Mouse (Mus musculus): Measurements from ENCODE around the gene Pck1. TPM values are rescaled to one million over a fixed set of nuclear protein-coding genes. Genes with fewer than 3 reads are reported as not detected.

The Pck1 gene
- polyA plus RNA-seq, 1 experiment from 2014 or later, result 703 TPM

- Histone ChIP-seq H3K9me3 (ENCODE audit: low read length) (no peaks in the 10 kb centered on the region), H3K4me1 (ENCODE audit: insufficient read depth) (no peaks in the 10 kb centered on the region), H3K36me3 (replicated peaks; ENCODE audit: insufficient read depth, low read length) (no peaks in the 10 kb centered on the region), H3K27ac (ENCODE audit: low read depth) (no peak overlapping the region), H3K4me2 (ENCODE audit: low read depth, low read length) (no peak overlapping the region), H3K4me3 (ENCODE audit: low read depth, low read length) (no peak overlapping the region), H3K9ac (replicated peaks) (no peak overlapping the region), H3K27me3 (ENCODE audit: insufficient read depth, low read length) (peaks cover 17% of the 10 kb centered on the region)
- peak; percentile 11 for DNase-seq
- TF ChIP-seq EP300 (IDR thresholded peaks at IDR 0.05; ENCODE audit: low read depth) (no peak), CTCF (IDR thresholded peaks at IDR 0.05; ENCODE audit: low read depth) (no peak)
- ATAC-seq, result no peak
- 77% methylated on average over 10 of the region's 10 CpGs for WGBS (ENCODE audit: insufficient replicate concordance)
Measured at GRCm38 (mm10) chr2:173183311-173183710, 30.5 kb downstream of the Pck1 start.

GRCm38 (mm10) chr2:173183836-173184460, 31.1 kb downstream of the Pck1 start:
- no peaks in the 10 kb centered on the region for H3K36me3 ChIP-seq (replicated peaks; ENCODE audit: insufficient read depth, low read length)
- H3K9me3 ChIP-seq (ENCODE audit: low read length), result no peaks in the 10 kb centered on the region
- H3K4me2 ChIP-seq (ENCODE audit: low read depth, low read length), result no peak overlapping the region
- DNase-seq (peak; percentile 81), ATAC-seq (peak; percentile 24; the same call in 1 of the 2 replicates)
- TF ChIP-seq CTCF (IDR thresholded peaks at IDR 0.05; ENCODE audit: low read depth), result peak; percentile 76
- TF ChIP-seq EP300 (IDR thresholded peaks at IDR 0.05; ENCODE audit: low read depth), result no peak
- H3K9ac ChIP-seq (replicated peaks), result no peak overlapping the region
- H3K27me3 ChIP-seq (ENCODE audit: insufficient read depth, low read length), result peaks cover 20% of the 10 kb centered on the region
- WGBS (ENCODE audit: insufficient replicate concordance), result 4% methylated on average over 8 of the region's 8 CpGs
- H3K4me1 ChIP-seq (ENCODE audit: insufficient read depth), result no peaks in the 10 kb centered on the region
- no peak overlapping the region for H3K27ac ChIP-seq (ENCODE audit: low read depth)
- no peak overlapping the region for H3K4me3 ChIP-seq (ENCODE audit: low read depth, low read length)

- 54% methylated on average over 11 of the region's 11 CpGs for WGBS (ENCODE audit: insufficient replicate concordance)
- H3K36me3 ChIP-seq (replicated peaks; ENCODE audit: insufficient read depth, low read length), result no peaks in the 10 kb centered on the region
- no peak for TF ChIP-seq EP300 (IDR thresholded peaks at IDR 0.05; ENCODE audit: low read depth)
- no peak for TF ChIP-seq CTCF (IDR thresholded peaks at IDR 0.05; ENCODE audit: low read depth)
- no peak overlapping the region for H3K4me2 ChIP-seq (ENCODE audit: low read depth, low read length)
- no peaks in the 10 kb centered on the region for H3K9me3 ChIP-seq (ENCODE audit: low read length)
- peaks cover 20% of the 10 kb centered on the region for H3K27me3 ChIP-seq (ENCODE audit: insufficient read depth, low read length)
- no peak overlapping the region for H3K27ac ChIP-seq (ENCODE audit: low read depth)
- DNase-seq (peak; percentile 12), ATAC-seq (no peak)
- H3K4me3 ChIP-seq (ENCODE audit: low read depth, low read length), result no peak overlapping the region
- H3K9ac ChIP-seq (replicated peaks), result no peak overlapping the region
- H3K4me1 ChIP-seq (ENCODE audit: insufficient read depth), result no peaks in the 10 kb centered on the region
Measured at GRCm38 (mm10) chr2:173184475-173185080, 31.7 kb downstream of the Pck1 start.

- Histone ChIP-seq H3K9ac (replicated peaks) (no peak overlapping the region), H3K36me3 (replicated peaks; ENCODE audit: insufficient read depth, low read length) (no peaks in the 10 kb centered on the region), H3K4me2 (ENCODE audit: low read depth, low read length) (no peak overlapping the region), H3K4me1 (ENCODE audit: insufficient read depth) (no peaks in the 10 kb centered on the region), H3K9me3 (ENCODE audit: low read length) (no peaks in the 10 kb centered on the region), H3K4me3 (ENCODE audit: low read depth, low read length) (no peak overlapping the region), H3K27ac (ENCODE audit: low read depth) (no peak overlapping the region), H3K27me3 (ENCODE audit: insufficient read depth, low read length) (peaks cover 20% of the 10 kb centered on the region)
- no peak for ATAC-seq
- no peak for DNase-seq
- 50% methylated on average over 6 of the region's 6 CpGs for WGBS (ENCODE audit: insufficient replicate concordance)
- TF ChIP-seq EP300 (IDR thresholded peaks at IDR 0.05; ENCODE audit: low read depth) (no peak), CTCF (IDR thresholded peaks at IDR 0.05; ENCODE audit: low read depth) (no peak)
Measured at GRCm38 (mm10) chr2:173185282-173185681, 32.4 kb downstream of the Pck1 start.

GRCm38 (mm10) chr2:173186047-173186943, 33.4 kb downstream of the Pck1 start:
- Histone ChIP-seq H3K27me3 (ENCODE audit: insufficient read depth, low read length) (peaks cover 16% of the 10 kb centered on the region), H3K27ac (ENCODE audit: low read depth) (no peak overlapping the region), H3K9ac (replicated peaks) (no peak overlapping the region), H3K4me1 (ENCODE audit: insufficient read depth) (no peaks in the 10 kb centered on the region), H3K4me2 (ENCODE audit: low read depth, low read length) (no peak overlapping the region), H3K4me3 (ENCODE audit: low read depth, low read length) (no peak overlapping the region), H3K9me3 (ENCODE audit: low read length) (no peaks in the 10 kb centered on the region), H3K36me3 (replicated peaks; ENCODE audit: insufficient read depth, low read length) (no peaks in the 10 kb centered on the region)
- ATAC-seq (peak; percentile 62), DNase-seq (peak; percentile 88)
- TF ChIP-seq CTCF (IDR thresholded peaks at IDR 0.05; ENCODE audit: low read depth) (peak; percentile 98), EP300 (IDR thresholded peaks at IDR 0.05; ENCODE audit: low read depth) (no peak)
- 21% methylated on average over 26 of the region's 26 CpGs for WGBS (ENCODE audit: insufficient replicate concordance)
